Mouse (Mus musculus) olfactory bulb, adult 2 months (tissue): ENCODE measurements around the gene Klhl29.

Experiments used
- CTCF ChIP-seq: fragments of 200-500 bp; IDR thresholded peaks from 2 replicates; pipeline ENCODE4 v1.5.1; 2012; ENCODE audit warnings: low read depth, mild to moderate bottlenecking, low read length, moderate library complexity; ENCODE audit not compliant: insufficient read depth
- POLR2A ChIP-seq: fragments of 200-500 bp; IDR thresholded peaks from 2 replicates; pipeline ENCODE4 v1.6.1; 2012; ENCODE audit warnings: mild to moderate bottlenecking, low read depth, low read length, moderate library complexity; ENCODE audit not compliant: insufficient read depth

GRCm38 (mm10) chr12:5204071-5204840 lies 171.2 kb downstream of the Klhl29 start:
- TF ChIP-seq CTCF (no peak), POLR2A (no peak)
